Mouse (Mus musculus) hindbrain, embryonic 15.5 days (tissue): ENCODE measurements around the gene Scai. TPM values are rescaled to one million over a fixed set of nuclear protein-coding genes. Genes with fewer than 3 reads are reported as not detected.
"Not testable (repeated sequence)": the region's sequence is repeated elsewhere in the genome, so short reads cannot be mapped to it uniquely, and the experiment has no call there.

Source experiments
- ATAC-seq: fragments of 200-750 bp; cut with Nextera tagmentation; 2 replicates; pipeline ENCODE4 v1.8.0; 2017; ENCODE audit warnings: low read depth, moderate number of reproducible peaks, moderate TSS enrichment; ENCODE audit not compliant: low FRiP score
- H3K27ac ChIP-seq: fragments of 300-500 bp; sonication (generic); replicated peaks from 2 replicates; pipeline ENCODE4 v1.5.1; 2015; ENCODE audit warnings: mild to moderate bottlenecking, inconsistent platforms
- H3K27me3 ChIP-seq: fragments of 300-500 bp; sonication (generic); 2 replicates; pipeline ENCODE4 v1.6.1; 2015; ENCODE audit warnings: control low read depth, inconsistent platforms
- H3K36me3 ChIP-seq: fragments of 300-500 bp; sonication (generic); 2 replicates; pipeline ENCODE4 v1.6.1; 2015; ENCODE audit warnings: control low read depth, inconsistent platforms
- H3K4me1 ChIP-seq: fragments of 300-500 bp; sonication (generic); replicated peaks from 2 replicates; pipeline ENCODE4 v1.6.1; 2015; ENCODE audit warnings: control low read depth, inconsistent platforms
- H3K4me2 ChIP-seq: fragments of 300-500 bp; sonication (generic); 2 replicates; pipeline ENCODE4 v1.6.1; 2015; ENCODE audit warnings: moderate library complexity, mild to moderate bottlenecking, inconsistent platforms
- H3K4me3 ChIP-seq: fragments of 300-500 bp; sonication (generic); 2 replicates; pipeline ENCODE4 v1.5.1; 2015; ENCODE audit warnings: mild to moderate bottlenecking, inconsistent platforms
- H3K9ac ChIP-seq: fragments of 300-500 bp; sonication (generic); 2 replicates; pipeline ENCODE4 v1.6.1; 2015; ENCODE audit warnings: inconsistent platforms
- H3K9me3 ChIP-seq: fragments of 300-500 bp; sonication (generic); 2 replicates; pipeline ENCODE4 v1.6.1; 2016; ENCODE audit warnings: control low read depth, inconsistent platforms
- WGBS: fragments of 180-500 bp; shearing (Covaris S2); methylation state at CpG from one replicate; pipeline ENCODE4 v1.1.7; 2015; 5-methylcytosine and 5-hydroxymethylcytosine counted together
- polyA plus RNA-seq: library from polyadenylated mRNA; unstranded; fragments of >200 nt; fragmentation: Nextera tagmentation; extraction: Ambion mirVana; gene quantifications from 2 replicates; pipeline ENCODE4 v1.2.1, GENCODE M21; 2015

The Scai gene
- polyA plus RNA-seq: 15.4 and 18.7 TPM in 2 replicates

- H3K9me3 ChIP-seq: no peaks in the 10 kb centered on the region
- peak; percentile 100 for ATAC-seq
Observed at GRCm38 (mm10) chr2:39190561-39191056, at the start of gene Scai. Gene Scai (minus strand): TSS chr2:39190734.

GRCm38 (mm10) chr2:39226731-39227130 is 36.2 kb upstream of the Scai start:
- WGBS: 38% methylated on average over 3 of the region's 3 CpGs
- Histone ChIP-seq H3K27me3 (no peaks in the 10 kb centered on the region), H3K9me3 (no peaks in the 10 kb centered on the region), H3K9ac (peak overlapping the region; percentile 84; the same call in 1 of the 2 replicates), H3K36me3 (no peaks in the 10 kb centered on the region), H3K4me1 (peaks cover 29% of the 10 kb centered on the region), H3K27ac (peak overlapping the region; percentile 96), H3K4me3 (peak overlapping the region; percentile 80), H3K4me2 (peak overlapping the region; percentile 59)
- no peak for ATAC-seq

More at GRCm38 (mm10) chr2:39190561-39191056, at the start of gene Scai:
- Histone ChIP-seq H3K4me1 (peaks cover 20% of the 10 kb centered on the region), H3K4me2 (peak within 1 kb of the TSS; percentile 76), H3K36me3 (no peaks in the 10 kb centered on the region), H3K9ac (peak within 1 kb of the TSS; percentile 100), H3K27ac (peak within 1 kb of the TSS; percentile 99), H3K27me3 (no peaks in the 10 kb centered on the region), H3K4me3 (peak within 1 kb of the TSS; percentile 100)
- 0% methylated on average over 39 of the region's 41 CpGs for WGBS

GRCm38 (mm10) chr2:39226019-39226640 is 35.6 kb upstream of the Scai start, which contains the start of gene Ppp6c:
Gene Ppp6c (minus strand): TSS chr2:39226451.
- peak within 1 kb of the TSS; percentile 80 for H3K4me3 ChIP-seq
- peak; percentile 98 for ATAC-seq
- peaks cover 29% of the 10 kb centered on the region for H3K4me1 ChIP-seq
- H3K36me3 ChIP-seq: no peaks in the 10 kb centered on the region
- 0% methylated on average over 56 of the region's 56 CpGs for WGBS
- no peaks in the 10 kb centered on the region for H3K9me3 ChIP-seq
- peak within 1 kb of the TSS; percentile 65 for H3K4me2 ChIP-seq
- peak within 1 kb of the TSS; percentile 84 for H3K9ac ChIP-seq
- H3K27me3 ChIP-seq: no peaks in the 10 kb centered on the region
- peak within 1 kb of the TSS; percentile 96 for H3K27ac ChIP-seq

GRCm38 (mm10) chr2:39225331-39226018 is 34.9 kb upstream of the Scai start:
- Histone ChIP-seq H3K9ac (peak overlapping the region; percentile 84), H3K4me3 (peak overlapping the region; percentile 80), H3K4me2 (peak overlapping the region; percentile 65), H3K4me1 (peaks cover 29% of the 10 kb centered on the region), H3K27ac (peak overlapping the region; percentile 96)
- H3K27me3 ChIP-seq, H3K36me3 ChIP-seq, H3K9me3 ChIP-seq: not testable (repeated sequence)
- WGBS: 4% methylated on average over 33 of the region's 36 CpGs
- peak; percentile 38 for ATAC-seq

DNA sequence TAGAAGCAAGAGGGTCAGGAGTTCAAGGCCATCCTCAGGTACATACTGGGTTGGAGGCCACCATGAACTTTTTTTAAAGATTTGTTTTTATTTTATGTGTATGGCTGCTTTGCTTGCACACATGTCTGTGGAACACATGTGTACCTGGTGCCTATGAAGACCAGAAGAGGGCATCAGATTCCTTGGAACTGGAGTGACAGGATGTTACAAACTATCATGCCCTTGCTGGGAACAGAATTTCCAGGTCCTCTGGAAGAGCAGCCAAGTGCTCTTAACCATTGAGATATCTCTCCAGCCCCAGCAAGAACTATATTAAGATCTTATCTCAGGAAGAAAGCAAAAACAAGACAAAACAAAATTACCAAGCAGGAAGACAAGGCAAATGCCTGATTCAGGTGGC is 34.1 kb upstream of the Scai start:
- no peak overlapping the region for H3K9ac ChIP-seq
- H3K4me3 ChIP-seq: peak overlapping the region; percentile 80
- no peak overlapping the region for H3K27ac ChIP-seq
- ATAC-seq: no peak
- peaks cover 29% of the 10 kb centered on the region for H3K4me1 ChIP-seq
- peak overlapping the region; percentile 65 for H3K4me2 ChIP-seq
- no peaks in the 10 kb centered on the region for H3K36me3 ChIP-seq
- H3K9me3 ChIP-seq: no peaks in the 10 kb centered on the region
- no peaks in the 10 kb centered on the region for H3K27me3 ChIP-seq

DNA sequence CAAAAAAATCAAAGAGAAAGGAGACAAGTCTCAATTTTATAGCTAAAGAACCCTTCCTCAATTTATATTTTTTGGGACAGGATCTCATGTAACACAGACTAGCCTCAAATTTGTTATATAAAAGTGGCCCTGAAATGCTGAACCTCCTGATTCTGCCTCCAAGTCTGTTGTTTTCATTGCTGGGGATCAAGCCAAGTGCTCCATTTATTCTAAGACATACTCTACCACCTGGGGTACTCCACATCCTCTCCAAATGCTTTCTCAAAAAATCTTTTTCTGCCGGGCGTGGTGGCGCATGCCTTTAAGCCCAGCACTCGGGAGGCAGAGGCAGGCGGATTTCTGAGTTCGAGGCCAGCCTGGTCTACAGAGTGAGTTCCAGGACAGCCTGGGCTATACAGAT is 29.5 kb upstream of the Scai start:
- no peaks in the 10 kb centered on the region for H3K9me3 ChIP-seq
- H3K4me1 ChIP-seq: peaks cover 22% of the 10 kb centered on the region
- H3K36me3 ChIP-seq: no peaks in the 10 kb centered on the region
- H3K4me3 ChIP-seq: no peak overlapping the region
- no peak overlapping the region for H3K27ac ChIP-seq
- WGBS: 94% methylated on average over 6 of the region's 6 CpGs
- no peaks in the 10 kb centered on the region for H3K27me3 ChIP-seq
- no peak for ATAC-seq
- no peak overlapping the region for H3K9ac ChIP-seq
- H3K4me2 ChIP-seq: no peak overlapping the region

GRCm38 (mm10) chr2:39219034-39219433 is 28.5 kb upstream of the Scai start:
- H3K9me3 ChIP-seq: no peaks in the 10 kb centered on the region
- ATAC-seq: no peak
- WGBS: 98% methylated on average over 3 of the region's 3 CpGs

GRCm38 (mm10) chr2:39217150-39217549 is 26.6 kb upstream of the Scai start:
- Histone ChIP-seq H3K9me3 (no peaks in the 10 kb centered on the region), H3K27ac (no peak overlapping the region), H3K4me1 (0 out of 2 replicates have a peak, but pooled peaks cover 2% of the 10 kb centered on the region), H3K4me2 (no peak overlapping the region), H3K36me3 (no peaks in the 10 kb centered on the region), H3K27me3 (no peaks in the 10 kb centered on the region), H3K9ac (no peak overlapping the region), H3K4me3 (no peak overlapping the region)
- 95% methylated on average over 4 of the region's 4 CpGs for WGBS
- no peak for ATAC-seq

More at GRCm38 (mm10) chr2:39219034-39219433, 28.5 kb upstream of the Scai start:
- no peak overlapping the region for H3K27ac ChIP-seq
- no peak overlapping the region for H3K4me3 ChIP-seq
- H3K4me2 ChIP-seq: no peak overlapping the region
- H3K36me3 ChIP-seq: no peaks in the 10 kb centered on the region
- no peaks in the 10 kb centered on the region for H3K27me3 ChIP-seq
- H3K9ac ChIP-seq: no peak overlapping the region
- H3K4me1 ChIP-seq: peaks cover 13% of the 10 kb centered on the region

DNA sequence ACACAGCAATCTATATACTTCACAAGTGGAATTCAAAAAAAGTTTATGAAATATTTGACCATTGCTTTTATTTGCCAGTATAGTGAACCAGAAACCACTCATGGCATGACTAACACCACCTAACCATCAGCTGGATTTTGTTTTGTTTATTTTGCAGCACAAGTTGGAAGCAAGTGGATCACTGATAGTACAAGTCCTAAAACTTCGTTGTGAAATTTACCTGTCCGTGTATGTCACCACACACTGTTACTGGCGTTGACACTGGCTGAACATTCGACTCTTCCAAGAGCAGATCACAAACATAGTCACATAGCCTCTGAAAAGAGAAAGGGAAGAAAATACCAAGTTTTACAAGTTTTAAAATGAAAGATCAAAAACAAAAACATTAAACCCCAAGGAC is 20.2 kb upstream of the Scai start:
- Histone ChIP-seq H3K4me3 (no peak overlapping the region), H3K27me3 (no peaks in the 10 kb centered on the region), H3K36me3 (0 out of 2 replicates have a peak, but pooled peaks cover 3% of the 10 kb centered on the region), H3K9ac (no peak overlapping the region), H3K4me1 (no peaks in the 10 kb centered on the region), H3K27ac (no peak overlapping the region), H3K4me2 (no peak overlapping the region), H3K9me3 (no peaks in the 10 kb centered on the region)
- ATAC-seq: no peak
- 95% methylated on average over 4 of the region's 4 CpGs for WGBS

DNA sequence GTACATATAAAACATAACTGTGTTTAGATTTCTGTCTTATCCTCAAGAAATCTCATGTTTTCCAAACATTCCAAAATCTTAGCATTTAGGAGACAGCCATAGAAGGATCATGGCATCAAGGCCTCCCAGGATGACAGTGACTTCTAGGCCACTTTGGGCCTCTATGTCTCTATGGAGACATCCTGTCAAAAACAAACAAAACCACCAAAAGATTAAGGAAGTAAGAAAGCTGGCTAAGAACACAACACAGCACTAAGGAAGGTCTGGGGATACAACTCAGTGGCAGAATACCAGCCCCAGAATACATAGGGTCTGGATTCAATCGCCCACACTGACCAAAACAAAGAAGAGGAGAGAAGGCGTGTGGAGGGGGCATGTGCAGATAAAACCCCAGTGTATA is 12.8 kb upstream of the Scai start:
- no peak for ATAC-seq
- no peak overlapping the region for H3K9ac ChIP-seq
- no peak overlapping the region for H3K27ac ChIP-seq
- H3K4me1 ChIP-seq: no peaks in the 10 kb centered on the region
- H3K9me3 ChIP-seq: no peaks in the 10 kb centered on the region
- 96% methylated on average over 2 of the region's 2 CpGs for WGBS
- no peak overlapping the region for H3K4me3 ChIP-seq
- no peak overlapping the region for H3K4me2 ChIP-seq
- no peaks in the 10 kb centered on the region for H3K27me3 ChIP-seq
- H3K36me3 ChIP-seq: peaks cover 16% of the 10 kb centered on the region

DNA sequence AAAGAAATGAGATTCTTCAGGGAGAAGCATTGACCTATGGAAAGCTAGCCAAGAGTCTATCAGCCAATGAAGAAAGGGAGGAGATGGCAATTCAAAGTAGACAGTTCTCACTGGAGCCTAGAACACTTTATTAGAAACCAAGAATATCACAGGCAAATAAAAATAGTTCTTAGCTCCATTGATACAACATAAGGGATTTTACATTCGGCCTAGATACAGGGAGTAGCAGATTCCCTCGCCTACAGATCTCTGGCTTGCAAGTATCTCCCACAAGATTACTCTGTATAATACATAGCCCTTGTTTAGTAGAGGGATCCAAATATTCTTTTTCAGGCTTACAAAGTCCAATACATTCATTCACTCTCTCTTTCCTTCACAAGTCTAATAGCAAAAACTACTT is 4.3 kb upstream of the Scai start:
- H3K4me3 ChIP-seq: no peak overlapping the region
- H3K4me1 ChIP-seq: peaks cover under 1% of the 10 kb centered on the region; the same call in 1 of the 2 replicates
- WGBS: 99% methylated on average over 2 of the region's 2 CpGs
- peaks cover 15% of the 10 kb centered on the region for H3K36me3 ChIP-seq
- H3K27ac ChIP-seq: no peak overlapping the region
- H3K9ac ChIP-seq: no peak overlapping the region
- no peak overlapping the region for H3K4me2 ChIP-seq
- no peaks in the 10 kb centered on the region for H3K27me3 ChIP-seq
- ATAC-seq: no peak
- H3K9me3 ChIP-seq: no peaks in the 10 kb centered on the region

DNA sequence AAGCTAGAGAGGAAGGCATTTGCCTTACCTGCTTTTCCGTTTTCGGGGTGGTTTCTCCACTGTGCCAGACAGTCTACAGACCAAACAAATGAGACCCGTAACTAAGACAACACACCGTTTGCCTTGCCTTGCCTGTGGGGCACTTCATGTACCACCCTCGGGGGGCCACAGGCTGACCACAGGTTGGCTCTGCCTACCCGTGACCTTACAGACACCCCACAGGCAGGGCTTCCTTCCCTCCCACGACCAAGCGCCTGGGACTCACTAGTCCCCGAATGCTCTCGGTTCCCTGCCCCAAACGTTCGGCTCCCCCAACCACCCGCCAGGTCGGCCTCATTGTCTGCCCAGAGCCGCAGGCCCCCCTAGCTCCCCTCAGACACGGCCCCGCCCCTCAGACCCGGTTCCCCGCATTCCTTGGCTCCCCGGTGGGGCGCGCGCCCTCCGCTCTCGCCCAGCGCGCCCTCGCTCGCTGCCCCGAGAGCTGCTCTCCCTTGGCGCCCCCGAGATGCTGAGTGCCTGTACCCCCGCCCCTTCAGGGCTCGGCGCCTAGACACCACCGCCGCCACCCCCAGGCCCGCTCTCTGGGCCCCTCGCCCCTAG is 473 bp downstream of the Scai start:
- no peaks in the 10 kb centered on the region for H3K27me3 ChIP-seq
- peak overlapping the region; percentile 100 for H3K9ac ChIP-seq
- peak overlapping the region; percentile 76 for H3K4me2 ChIP-seq
- ATAC-seq: peak; percentile 89
- peaks cover 20% of the 10 kb centered on the region for H3K4me1 ChIP-seq
- no peaks in the 10 kb centered on the region for H3K36me3 ChIP-seq
- H3K27ac ChIP-seq: peak overlapping the region; percentile 99
- 1% methylated on average over 39 of the region's 39 CpGs for WGBS
- H3K9me3 ChIP-seq: no peaks in the 10 kb centered on the region
- H3K4me3 ChIP-seq: peak overlapping the region; percentile 100
